In the genomic region with DNA sequence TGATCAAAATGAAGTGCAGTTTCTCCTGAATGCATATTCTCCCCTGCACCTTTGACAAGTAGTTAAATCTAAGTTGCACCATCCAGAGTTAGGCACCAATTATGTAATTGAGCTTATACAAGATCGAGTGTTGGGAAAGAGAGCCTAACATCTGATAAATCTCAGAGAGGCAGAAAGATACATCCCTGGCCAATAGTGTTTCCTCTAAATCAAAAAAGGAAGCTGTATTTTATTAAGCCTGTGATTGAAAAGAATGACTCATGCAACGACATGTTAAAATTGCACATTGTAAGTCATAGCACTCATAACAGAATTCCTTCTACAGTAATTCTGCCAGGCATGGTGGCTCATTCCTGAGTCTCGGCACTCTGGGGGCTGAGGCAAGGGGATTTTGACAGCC, we compare ENCODE assay signal across 18 mouse cellular contexts. TPM values are rescaled to one million over a fixed set of nuclear protein-coding genes. Genes with fewer than 3 reads are reported as not detected.
A peak's percentile ranks its signal among the peaks of the same experiment; 100 is the strongest.
DNase-seq lines count a peak whose midpoint lies in the region; ATAC-seq and TF ChIP-seq lines count a peak whose summit lies in the region.
"Had no signal": no experiment of that assay in that cellular context is flagged by ENCODE, and none has a peak within 500 bp of the region (broad histone marks: within the 10 kb centered on the region; RNA-seq: fewer than 3 reads in every experiment).

No protein-coding gene starts in this region.

- no peaks in the 10 kb centered on the region for H3K27me3 ChIP-seq in heart, adult 2 months (ENCODE audit: control insufficient read depth, insufficient read depth, low read length)
- no peaks in the 10 kb centered on the region for H3K27me3 ChIP-seq in lung, embryonic 16.5 days (ENCODE audit: control insufficient read depth, insufficient read depth, low read depth, low read length)
- H3K27me3 ChIP-seq: heart, embryonic 15.5 days; hindbrain, embryonic 13.5 days had no signal

- H3K9me3 ChIP-seq in lung, embryonic 16.5 days (ENCODE audit: control insufficient read depth, low read length), result no peaks in the 10 kb centered on the region
- H3K9me3 ChIP-seq: heart, embryonic 15.5 days; hindbrain, embryonic 13.5 days had no signal

- 38% methylated on average over 3 of the region's 3 CpGs for WGBS in heart, adult 2 months
- 34% methylated on average over 3 of the region's 3 CpGs for WGBS in lung, embryonic 16.5 days
- WGBS in lung, adult 2 months, result 33% methylated on average over 3 of the region's 3 CpGs

- DNase-seq in heart, adult 2 months, result no peak
- no peak for DNase-seq in heart, postnatal 10 days
- DNase-seq in lung, adult 2 months, result no peak
- peak; percentile 33 for DNase-seq in adipocyte (ENCODE audit: low spot score)
- peak; percentile 26 for DNase-seq in lung, postnatal 36 days
- no peak for DNase-seq in urinary bladder, postnatal 14 days (ENCODE audit: low spot score)
- DNase-seq: adrenal gland, postnatal 10 days; cerebellum, postnatal 10 days; kidney, postnatal 10 days; layer of hippocampus, adult 9-11 months; left cerebral cortex, postnatal 4 days; right cerebral cortex, postnatal 4 days had no signal

- no peaks in the 10 kb centered on the region for H3K79me2 ChIP-seq in heart, adult 2 months (replicated peaks; ENCODE audit: control insufficient read depth, insufficient read depth, low read length)

- ATAC-seq in lung, embryonic 16.5 days (ENCODE audit: low read depth), result peak; percentile 41; the same call in 1 of the 2 replicates
- ATAC-seq: intestine, embryonic 16.5 days had no signal

- H3K4me3 ChIP-seq in heart, adult 2 months, result no peak overlapping the region
- no peak overlapping the region for H3K4me3 ChIP-seq in lung, embryonic 16.5 days (ENCODE audit: low read length)
- no peak overlapping the region for H3K4me3 ChIP-seq in lung, adult 2 months (replicated peaks; ENCODE audit: extremely low read depth, low read depth, low read length)
- H3K4me3 ChIP-seq: heart, embryonic 15.5 days; hindbrain, embryonic 13.5 days; megakaryocyte, embryonic 14.5 days had no signal

- no peaks in the 10 kb centered on the region for H3K4me1 ChIP-seq in heart, adult 2 months (ENCODE audit: control insufficient read depth, insufficient read depth, low read length)
- H3K4me1 ChIP-seq in lung, embryonic 16.5 days (replicated peaks; ENCODE audit: control insufficient read depth, insufficient read depth, low read length), result no peaks in the 10 kb centered on the region
- H3K4me1 ChIP-seq in lung, adult 2 months (ENCODE audit: control insufficient read depth, insufficient read depth, low read length), result peaks cover 4% of the 10 kb centered on the region
- H3K4me1 ChIP-seq: hindbrain, embryonic 13.5 days; megakaryocyte, embryonic 14.5 days had no signal

- H3K27ac ChIP-seq in heart, adult 2 months, result peak overlapping the region; percentile 46
- H3K27ac ChIP-seq in lung, embryonic 16.5 days (ENCODE audit: low read length), result no peak overlapping the region
- H3K27ac ChIP-seq: heart, embryonic 15.5 days; hindbrain, embryonic 13.5 days; liver, embryonic 14.5 days had no signal

- no peak overlapping the region for H3K9ac ChIP-seq in heart, adult 2 months (ENCODE audit: low read depth, low read length)
- no peak overlapping the region for H3K9ac ChIP-seq in lung, embryonic 16.5 days (ENCODE audit: low read length)
- H3K9ac ChIP-seq: heart, embryonic 15.5 days; hindbrain, embryonic 13.5 days; liver, embryonic 14.5 days had no signal

- TF ChIP-seq POLR2A in heart, adult 2 months (IDR thresholded peaks at IDR 0.05; ENCODE audit: insufficient read depth, low read depth, low read length), result no peak
- TF ChIP-seq POLR2A in lung, adult 2 months (IDR thresholded peaks at IDR 0.05; ENCODE audit: borderline replicate concordance, extremely low read depth, low read depth, low read length), result no peak

- no peak overlapping the region for H3K4me2 ChIP-seq in lung, embryonic 16.5 days (ENCODE audit: low read depth, low read length)
- H3K4me2 ChIP-seq: heart, embryonic 15.5 days; hindbrain, embryonic 13.5 days had no signal

- no peaks in the 10 kb centered on the region for H3K36me3 ChIP-seq in heart, adult 2 months (ENCODE audit: control insufficient read depth, insufficient read depth, low read length)
- no peaks in the 10 kb centered on the region for H3K36me3 ChIP-seq in lung, embryonic 16.5 days (ENCODE audit: control insufficient read depth, insufficient read depth, low read length)
- H3K36me3 ChIP-seq: heart, embryonic 15.5 days; hindbrain, embryonic 13.5 days had no signal

- no peak for TF ChIP-seq EP300 in heart, adult 2 months (IDR thresholded peaks at IDR 0.05; ENCODE audit: insufficient read depth, low read depth, low read length)

- TF ChIP-seq CTCF in heart, adult 2 months (IDR thresholded peaks at IDR 0.05), result no peak
- no peak for TF ChIP-seq CTCF in lung, adult 2 months (IDR thresholded peaks at IDR 0.05; ENCODE audit: insufficient read depth, low read length)

- intact Hi-C loops in heart, adult 2 months (cut with DNase I), result no loop called here
- intact Hi-C loops in heart, postnatal 10 days (cut with DNase I), result no loop called here

RNA-seq across cellular contexts. Expression of a gene that starts 42.4 kb away (rescaled TPM):
- total RNA-seq in heart, adult 2 months (2021), result 100 to 1,000 TPM; 126 to 148 TPM
- 60.6 and 123 TPM in 2 replicates for polyA plus RNA-seq in heart, adult 2 months (2012; rRNA removed)
- total RNA-seq in heart, postnatal 10 days (2021), result 100 to 1,000 TPM; 234 to 263 TPM
- polyA plus RNA-seq in lung, embryonic 16.5 days (2015; fragmentation: Nextera tagmentation; extraction: Ambion mirVana), result 16.8 and 19.2 TPM in 2 replicates
- 150 and 153 TPM in 2 replicates for polyA plus RNA-seq in lung, adult 2 months (2012; rRNA removed)

Comparison
In these comparisons a context has a peak if more than half of its experiments do, and no peak if none do; other contexts are left out.
1. DNase-seq: peak in adipocyte (single experiment) and lung, postnatal 36 days (single experiment); none in heart, adult 2 months (0 of 2), heart, postnatal 10 days (0 of 2), lung, adult 2 months (single experiment) and urinary bladder, postnatal 14 days (single experiment).